Mouse (Mus musculus): ENCODE measurements around the gene Atp6v1b1. TPM values are rescaled to one million over a fixed set of nuclear protein-coding genes. Genes with fewer than 3 reads are reported as not detected.

Gene Atp6v1b1
- total and polyA plus RNA-seq, 2 experiments from 2014 or later = 0.19 to 0.53 TPM

DNA sequence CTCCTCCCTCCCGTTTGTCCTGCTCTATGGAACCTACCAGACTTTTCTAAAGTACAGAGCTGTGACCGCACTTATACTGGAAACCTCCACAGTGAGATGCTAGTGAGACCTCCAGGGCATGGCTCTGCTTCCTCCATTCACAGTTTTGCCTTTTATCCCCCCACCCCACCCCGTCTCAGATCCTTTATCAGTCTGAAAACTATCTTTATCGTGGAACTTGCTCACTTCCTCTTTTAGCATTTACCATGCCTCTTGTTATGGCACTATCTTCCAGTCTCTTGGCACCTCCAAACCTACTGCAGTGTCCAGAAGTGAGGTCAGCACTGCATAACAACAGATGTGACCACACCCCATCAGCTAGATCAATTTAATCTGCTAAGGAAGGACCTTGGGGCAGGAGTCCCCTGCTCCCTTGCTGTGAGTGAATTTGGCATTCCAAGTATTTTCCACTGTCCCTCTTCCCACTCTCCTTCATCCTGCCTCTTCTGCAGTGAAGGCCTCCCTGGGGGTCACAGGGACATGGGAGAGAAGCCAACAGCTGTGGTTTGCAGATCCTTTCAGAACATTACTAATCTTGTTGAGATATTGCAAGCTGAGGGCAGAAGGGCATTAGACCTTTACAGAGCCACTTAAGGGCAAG lies 48.6 kb downstream of the Atp6v1b1 start:
- H3K4me2 ChIP-seq (ENCODE audit: low read depth) = no peak overlapping the region
- H3K9me3 ChIP-seq (ENCODE audit: low read length) = no peaks in the 10 kb centered on the region
- H3K36me3 ChIP-seq (ENCODE audit: insufficient read depth) = no peaks in the 10 kb centered on the region
- no peak overlapping the region for H3K9ac ChIP-seq
- WGBS = 71% methylated on average over 4 of the region's 4 CpGs
- no peaks in the 10 kb centered on the region; the same call in 1 of the 2 replicates for H3K4me1 ChIP-seq (ENCODE audit: insufficient read depth)
- no peaks in the 10 kb centered on the region for H3K27me3 ChIP-seq (ENCODE audit: insufficient read depth, low read length)
- H3K4me3 ChIP-seq (ENCODE audit: low read depth, low read length) = no peak overlapping the region
- ATAC-seq (no peak), DNase-seq (no peak)
- no peak for TF ChIP-seq CTCF (IDR thresholded peaks at IDR 0.05; ENCODE audit: low read depth)
- H3K27ac ChIP-seq (ENCODE audit: low read depth, low read length) = no peak overlapping the region

DNA sequence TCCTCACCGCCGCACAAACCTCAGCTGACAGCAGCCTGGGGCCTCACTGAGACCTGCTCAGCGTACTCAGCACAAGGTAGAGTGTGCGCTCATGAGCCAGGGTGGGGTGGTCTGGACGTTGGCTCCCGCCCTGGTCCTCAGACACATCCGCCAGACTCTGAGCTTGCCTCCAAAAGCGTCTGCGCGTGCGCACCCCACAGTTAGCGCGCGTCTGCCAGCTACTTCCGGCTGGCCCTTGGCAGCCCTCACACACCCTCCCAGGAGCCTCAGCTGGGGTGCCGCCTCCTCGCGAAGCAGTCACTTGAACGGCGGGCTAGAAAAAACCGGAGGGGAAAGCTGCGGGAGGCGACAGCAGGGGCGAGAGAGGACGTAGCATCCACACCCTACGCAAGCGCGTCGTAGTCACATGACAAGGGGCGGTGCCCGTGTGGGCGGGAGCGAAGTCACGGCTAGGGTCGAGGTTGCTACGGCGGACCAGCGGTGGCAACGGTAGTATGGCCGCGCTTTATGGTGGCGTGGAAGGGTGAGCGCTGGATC lies 52.0 kb downstream of the Atp6v1b1 start, which contains the start of gene Nagk:
Gene Nagk, plus strand, starts transcription at position 223 of the 537 bp plus-strand sequence.
- Histone ChIP-seq H3K9me3 (ENCODE audit: low read length) (no peaks in the 10 kb centered on the region), H3K27ac (ENCODE audit: low read depth, low read length) (peak within 1 kb of the TSS; percentile 98), H3K27me3 (ENCODE audit: insufficient read depth, low read length) (no peaks in the 10 kb centered on the region), H3K36me3 (ENCODE audit: insufficient read depth) (peaks cover 12% of the 10 kb centered on the region), H3K9ac (peak within 1 kb of the TSS; percentile 96), H3K4me3 (ENCODE audit: low read depth, low read length) (peak within 1 kb of the TSS; percentile 78), H3K4me1 (ENCODE audit: insufficient read depth) (no peaks in the 10 kb centered on the region; the same call in 1 of the 2 replicates), H3K4me2 (ENCODE audit: low read depth) (peak within 1 kb of the TSS; percentile 58)
- DNase-seq = peak; percentile 97
- no peak for TF ChIP-seq CTCF (IDR thresholded peaks at IDR 0.05; ENCODE audit: low read depth)
- ATAC-seq = peak; percentile 94
- WGBS = 3% methylated on average over 43 of the region's 43 CpGs

DNA sequence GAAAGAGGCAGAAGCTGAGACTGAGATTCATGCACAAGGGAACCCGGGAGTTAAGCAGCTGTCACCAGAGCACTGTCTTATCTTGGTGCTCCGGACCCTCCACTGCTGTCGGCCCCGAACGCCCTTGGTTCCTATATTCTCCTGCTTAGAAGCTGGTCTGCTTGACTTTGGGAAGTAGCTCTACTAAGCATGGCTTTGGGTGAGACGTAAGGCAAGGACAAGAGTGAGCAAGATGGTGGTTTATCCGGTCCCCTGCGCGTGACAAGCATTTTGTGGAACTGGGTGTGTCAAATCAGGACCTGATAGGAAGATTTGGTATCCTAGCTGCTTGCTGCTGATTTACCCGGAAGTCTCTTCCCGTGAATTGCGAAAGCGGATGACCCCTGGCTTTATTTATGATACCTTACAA lies 52.7 kb downstream of the Atp6v1b1 start:
- H3K27me3 ChIP-seq (ENCODE audit: insufficient read depth, low read length) = no peaks in the 10 kb centered on the region
- H3K4me3 ChIP-seq (ENCODE audit: low read depth, low read length) = peak overlapping the region; percentile 78
- ATAC-seq = peak; percentile 45
- peak; percentile 85 for DNase-seq
- H3K4me2 ChIP-seq (ENCODE audit: low read depth) = peak overlapping the region; percentile 58
- no peak for TF ChIP-seq CTCF (IDR thresholded peaks at IDR 0.05; ENCODE audit: low read depth)
- H3K36me3 ChIP-seq (ENCODE audit: insufficient read depth) = peaks cover 18% of the 10 kb centered on the region
- 7% methylated on average over 13 of the region's 13 CpGs for WGBS
- no peaks in the 10 kb centered on the region; the same call in 1 of the 2 replicates for H3K4me1 ChIP-seq (ENCODE audit: insufficient read depth)
- no peaks in the 10 kb centered on the region for H3K9me3 ChIP-seq (ENCODE audit: low read length)
- peak overlapping the region; percentile 98 for H3K27ac ChIP-seq (ENCODE audit: low read depth, low read length)
- peak overlapping the region; percentile 96 for H3K9ac ChIP-seq

DNA sequence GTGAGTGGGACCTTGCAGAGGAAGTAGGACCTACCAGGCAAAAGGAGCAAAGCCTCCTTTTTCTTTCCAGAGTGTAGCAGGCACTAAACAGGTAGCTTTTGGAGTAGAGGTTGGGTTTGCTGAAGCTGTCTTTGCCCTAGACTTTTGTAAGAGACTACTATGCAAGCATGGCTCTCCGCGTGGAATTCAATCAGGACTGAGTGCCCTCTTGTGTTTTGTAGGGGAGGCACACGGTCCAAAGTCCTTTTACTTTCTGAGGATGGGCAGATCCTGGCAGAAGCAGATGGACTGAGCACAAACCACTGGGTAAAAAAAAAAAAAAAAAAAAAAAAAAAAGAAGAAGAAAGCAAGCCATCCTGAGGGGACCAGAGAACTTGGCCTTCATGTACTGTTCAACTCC lies 53.9 kb downstream of the Atp6v1b1 start:
- Histone ChIP-seq H3K27ac (ENCODE audit: low read depth, low read length) (no peak overlapping the region), H3K9me3 (ENCODE audit: low read length) (no peaks in the 10 kb centered on the region), H3K4me3 (ENCODE audit: low read depth, low read length) (no peak overlapping the region), H3K36me3 (ENCODE audit: insufficient read depth) (peaks cover 30% of the 10 kb centered on the region), H3K9ac (no peak overlapping the region), H3K27me3 (ENCODE audit: insufficient read depth, low read length) (no peaks in the 10 kb centered on the region), H3K4me1 (ENCODE audit: insufficient read depth) (no peaks in the 10 kb centered on the region; the same call in 1 of the 2 replicates), H3K4me2 (ENCODE audit: low read depth) (no peak overlapping the region)
- DNase-seq (no peak), ATAC-seq (no peak)
- TF ChIP-seq CTCF (IDR thresholded peaks at IDR 0.05; ENCODE audit: low read depth) = 0 out of 2 replicates have a peak, but pooled peaks have one; percentile 6
- WGBS = 57% methylated on average over 3 of the region's 3 CpGs

DNA sequence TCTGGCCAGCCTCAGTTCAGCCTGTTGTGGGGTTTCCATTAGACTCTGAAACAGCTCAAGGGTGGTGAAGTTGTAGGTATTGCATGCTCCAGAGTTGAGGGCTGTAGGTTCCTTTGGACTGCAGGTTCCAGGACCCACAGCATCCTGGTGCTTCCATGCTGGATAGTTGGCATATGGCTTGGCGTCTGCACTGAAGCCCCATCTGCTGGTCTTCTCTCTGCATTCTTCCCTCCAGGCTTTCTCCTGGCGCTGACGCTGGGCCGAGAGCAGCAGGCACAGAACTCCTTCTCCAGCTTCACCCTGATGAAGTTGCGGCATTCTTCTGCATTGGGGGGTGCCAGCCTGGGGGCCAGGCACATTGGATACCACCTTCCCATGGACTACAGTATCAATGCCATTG lies 59.2 kb downstream of the Atp6v1b1 start:
- no peak for TF ChIP-seq CTCF (IDR thresholded peaks at IDR 0.05; ENCODE audit: low read depth)
- Histone ChIP-seq H3K27me3 (ENCODE audit: insufficient read depth, low read length) (no peaks in the 10 kb centered on the region), H3K4me3 (ENCODE audit: low read depth, low read length) (no peak overlapping the region), H3K9me3 (ENCODE audit: low read length) (no peaks in the 10 kb centered on the region), H3K27ac (ENCODE audit: low read depth, low read length) (no peak overlapping the region), H3K36me3 (ENCODE audit: insufficient read depth) (peaks cover 48% of the 10 kb centered on the region), H3K9ac (no peak overlapping the region), H3K4me1 (ENCODE audit: insufficient read depth) (no peaks in the 10 kb centered on the region), H3K4me2 (ENCODE audit: low read depth) (no peak overlapping the region)
- WGBS = 73% methylated on average over 5 of the region's 5 CpGs
- ATAC-seq (no peak), DNase-seq (no peak)

DNA sequence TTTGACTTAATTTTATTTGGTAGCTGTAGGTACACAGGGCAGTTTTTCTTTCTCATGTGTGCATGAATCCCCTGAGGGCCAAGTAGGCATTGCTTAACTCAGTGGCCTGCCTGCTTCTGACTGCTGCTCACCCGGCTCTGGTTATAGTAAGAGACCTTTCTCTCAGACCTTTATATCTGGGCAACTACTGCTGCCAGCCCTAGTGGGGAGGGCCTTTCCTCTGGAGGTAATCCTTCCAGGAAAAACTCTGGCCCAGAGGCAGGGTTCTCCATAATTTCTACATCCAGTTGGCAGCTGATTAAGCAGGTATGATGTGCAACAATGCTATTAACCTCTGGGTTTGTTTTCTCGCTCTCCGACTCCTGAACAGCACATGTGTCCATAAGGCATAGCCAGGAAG lies 60.1 kb downstream of the Atp6v1b1 start:
- H3K36me3 ChIP-seq (ENCODE audit: insufficient read depth) = peaks cover 56% of the 10 kb centered on the region
- H3K9ac ChIP-seq = no peak overlapping the region
- H3K9me3 ChIP-seq (ENCODE audit: low read length) = no peaks in the 10 kb centered on the region
- H3K4me1 ChIP-seq (ENCODE audit: insufficient read depth) = no peaks in the 10 kb centered on the region
- no peak for TF ChIP-seq CTCF (IDR thresholded peaks at IDR 0.05; ENCODE audit: low read depth)
- 91% methylated on average over 3 of the region's 3 CpGs for WGBS
- no peak overlapping the region for H3K4me2 ChIP-seq (ENCODE audit: low read depth)
- no peak for DNase-seq
- no peaks in the 10 kb centered on the region for H3K27me3 ChIP-seq (ENCODE audit: insufficient read depth, low read length)
- ATAC-seq = no peak
- no peak overlapping the region for H3K27ac ChIP-seq (ENCODE audit: low read depth, low read length)
- no peak overlapping the region for H3K4me3 ChIP-seq (ENCODE audit: low read depth, low read length)

Other genes with a start within 250 kb of the Atp6v1b1 start
- gene Dguok, start 236.0 kb upstream of the Atp6v1b1 start, total RNA-seq (2014; rRNA removed) = 35.3 and 44.5 TPM in 2 replicates
- gene Dguok, start 236.0 kb upstream of the Atp6v1b1 start, polyA plus RNA-seq (2015; fragmentation: Nextera tagmentation; extraction: Ambion mirVana) = 47.8 and 52.1 TPM in 2 replicates
- gene Actg2, start 206.7 kb upstream of the Atp6v1b1 start, total RNA-seq (2014; rRNA removed) = 0.38 and 2.2 TPM in 2 replicates
- gene Actg2, start 206.7 kb upstream of the Atp6v1b1 start, polyA plus RNA-seq (2015; fragmentation: Nextera tagmentation; extraction: Ambion mirVana) = 1.0 and 1.6 TPM in 2 replicates
- gene Stambp, start 170.3 kb upstream of the Atp6v1b1 start, total RNA-seq (2014; rRNA removed) = 11.2 and 13.9 TPM in 2 replicates
- 64.7 and 72.3 TPM in 2 replicates for gene Stambp, start 170.3 kb upstream of the Atp6v1b1 start, polyA plus RNA-seq (2015; fragmentation: Nextera tagmentation; extraction: Ambion mirVana)
- not detected in 2 replicates for gene Clec4f, start 86.8 kb upstream of the Atp6v1b1 start, total RNA-seq (2014; rRNA removed)
- 0.28 TPM in 1 of 2 replicates, not detected in the other for gene Clec4f, start 86.8 kb upstream of the Atp6v1b1 start, polyA plus RNA-seq (2015; fragmentation: Nextera tagmentation; extraction: Ambion mirVana)
- gene Cd207, start 65.1 kb upstream of the Atp6v1b1 start, total RNA-seq (2014; rRNA removed) = not detected in 2 replicates
- gene Cd207, start 65.1 kb upstream of the Atp6v1b1 start, polyA plus RNA-seq (2015; fragmentation: Nextera tagmentation; extraction: Ambion mirVana) = not detected in 2 replicates
- gene Vax2, start 31.7 kb upstream of the Atp6v1b1 start, total RNA-seq (2014; rRNA removed) = not detected in 2 replicates
- not detected in 2 replicates for gene Vax2, start 31.7 kb upstream of the Atp6v1b1 start, polyA plus RNA-seq (2015; fragmentation: Nextera tagmentation; extraction: Ambion mirVana)
- not detected in 2 replicates for gene Ankrd53, start 19.7 kb downstream of the Atp6v1b1 start, total RNA-seq (2014; rRNA removed)
- gene Ankrd53, start 19.7 kb downstream of the Atp6v1b1 start, polyA plus RNA-seq (2015; fragmentation: Nextera tagmentation; extraction: Ambion mirVana) = not detected in 2 replicates
- gene Tex261, start 32.8 kb downstream of the Atp6v1b1 start, total RNA-seq (2014; rRNA removed) = 30.7 and 42.3 TPM in 2 replicates
- gene Tex261, start 32.8 kb downstream of the Atp6v1b1 start, polyA plus RNA-seq (2015; fragmentation: Nextera tagmentation; extraction: Ambion mirVana) = 80.4 and 81.7 TPM in 2 replicates
- 80.7 and 81.2 TPM in 2 replicates for gene Nagk, start 52.0 kb downstream of the Atp6v1b1 start, total RNA-seq (2014; rRNA removed)
- gene Nagk, start 52.0 kb downstream of the Atp6v1b1 start, polyA plus RNA-seq (2015; fragmentation: Nextera tagmentation; extraction: Ambion mirVana) = 81.0 and 99.0 TPM in 2 replicates
- gene Paip2b, start 88.8 kb downstream of the Atp6v1b1 start, total RNA-seq (2014; rRNA removed) = 66.2 and 75.0 TPM in 2 replicates
- gene Paip2b, start 88.8 kb downstream of the Atp6v1b1 start, polyA plus RNA-seq (2015; fragmentation: Nextera tagmentation; extraction: Ambion mirVana) = 28.3 and 28.6 TPM in 2 replicates
- gene Zfp638, start 124.1 kb downstream of the Atp6v1b1 start, total RNA-seq (2014; rRNA removed) = 123 and 143 TPM in 2 replicates
- 45.9 and 56.4 TPM in 2 replicates for gene Zfp638, start 124.1 kb downstream of the Atp6v1b1 start, polyA plus RNA-seq (2015; fragmentation: Nextera tagmentation; extraction: Ambion mirVana)

All from forebrain, postnatal 0 days (tissue).